Mouse (Mus musculus) spleen, postnatal 36 days (tissue): ENCODE measurements around the gene Sh3gl2.

Experiments used
- DNase-seq, 2 experiments: peaks; one replicate each; pipeline ENCODE4 v3.0.0; 2022; ENCODE audit warnings: low spot score in 2 of 2, mixed read lengths in 1 of 2

The Sh3gl2 gene

GRCm38 (mm10) chr4:85305912-85306573 is 101.1 kb downstream of the Sh3gl2 start:
- DNase-seq = no peak

DNA sequence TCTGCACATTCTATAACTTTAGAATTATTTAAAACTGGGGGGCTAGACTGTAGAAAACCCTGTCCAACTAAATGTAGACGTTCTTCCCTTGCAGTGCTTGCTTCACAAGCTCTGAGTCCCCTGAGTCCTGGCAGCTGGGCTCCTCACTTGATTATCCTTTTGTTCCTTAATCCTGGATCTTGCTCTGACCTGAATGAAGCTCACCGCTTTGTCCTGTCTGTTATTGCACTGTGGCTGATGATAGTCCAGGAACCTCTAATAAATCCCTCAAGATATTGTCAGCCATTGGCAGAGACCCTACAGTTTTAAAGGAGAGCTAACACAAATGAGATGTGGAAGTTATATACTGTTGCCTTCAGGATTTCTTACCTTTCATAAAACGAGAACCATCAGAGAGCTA is 114.2 kb downstream of the Sh3gl2 start:
- DNase-seq = no peak

DNA sequence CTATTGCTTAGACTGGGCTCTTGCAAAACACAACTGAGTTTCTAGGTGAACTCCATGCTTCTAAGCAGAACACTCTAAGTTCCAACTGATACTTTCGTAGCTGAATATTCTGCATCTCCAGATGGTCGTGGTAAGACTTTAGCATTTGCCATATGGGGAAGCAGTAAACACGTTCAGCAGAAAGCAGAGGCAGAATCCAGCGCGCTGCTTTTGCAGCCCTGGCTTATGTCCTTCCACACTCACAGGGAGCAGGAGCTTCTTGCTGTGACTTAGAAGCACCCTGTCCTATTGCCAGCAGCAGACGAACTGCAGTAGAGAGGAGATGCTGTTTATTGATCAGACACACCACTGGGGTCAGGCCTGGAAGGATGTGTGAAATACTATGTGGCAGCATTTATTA is 120.5 kb downstream of the Sh3gl2 start:
- DNase-seq = no peak

DNA sequence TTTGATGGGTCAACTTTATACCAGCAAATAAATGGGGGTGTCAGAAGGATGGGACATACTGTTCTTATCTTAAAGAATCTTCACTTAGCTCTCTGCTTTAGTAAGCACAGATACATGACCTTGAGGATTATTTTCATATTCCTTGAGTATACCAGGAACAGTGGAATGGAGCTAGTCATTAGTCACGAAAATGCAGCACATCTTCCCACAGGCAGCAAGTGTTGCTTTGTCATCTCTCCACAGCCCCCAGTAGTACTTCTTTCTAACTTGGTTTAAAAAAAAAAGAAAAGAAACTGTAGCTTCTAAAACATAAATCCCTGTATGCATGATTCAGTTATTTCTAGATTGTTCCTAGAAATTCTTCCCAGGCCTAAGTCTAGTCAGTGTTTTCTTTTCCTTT is 121.1 kb downstream of the Sh3gl2 start:
- no peak for DNase-seq

DNA sequence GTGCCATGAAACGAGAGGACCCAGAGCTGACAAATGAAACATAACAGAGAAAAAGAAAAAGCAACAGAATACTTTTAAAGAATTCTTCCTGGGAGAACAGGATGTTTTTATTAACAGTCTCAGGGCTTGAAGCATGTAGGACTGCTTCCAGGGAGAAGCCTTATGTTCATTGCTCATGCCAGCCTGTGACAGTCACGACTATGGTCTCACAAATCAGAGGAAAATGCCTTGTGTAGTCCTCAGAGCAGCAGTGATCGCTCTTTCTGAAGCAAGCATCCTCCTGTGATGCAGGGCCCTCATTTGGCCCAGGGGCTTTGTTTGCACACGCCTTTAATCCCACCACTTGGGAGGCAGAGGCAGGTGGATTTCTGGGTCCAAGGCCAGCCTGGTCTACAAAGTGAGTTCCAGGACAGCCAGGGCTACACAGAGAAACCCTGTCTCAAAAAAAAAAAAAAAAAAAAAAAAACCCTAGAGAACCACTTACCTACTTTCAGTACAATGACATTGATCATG is 129.8 kb downstream of the Sh3gl2 start:
- no peak for DNase-seq

GRCm38 (mm10) chr4:85336356-85336755 is 131.4 kb downstream of the Sh3gl2 start:
- DNase-seq = no peak

DNA sequence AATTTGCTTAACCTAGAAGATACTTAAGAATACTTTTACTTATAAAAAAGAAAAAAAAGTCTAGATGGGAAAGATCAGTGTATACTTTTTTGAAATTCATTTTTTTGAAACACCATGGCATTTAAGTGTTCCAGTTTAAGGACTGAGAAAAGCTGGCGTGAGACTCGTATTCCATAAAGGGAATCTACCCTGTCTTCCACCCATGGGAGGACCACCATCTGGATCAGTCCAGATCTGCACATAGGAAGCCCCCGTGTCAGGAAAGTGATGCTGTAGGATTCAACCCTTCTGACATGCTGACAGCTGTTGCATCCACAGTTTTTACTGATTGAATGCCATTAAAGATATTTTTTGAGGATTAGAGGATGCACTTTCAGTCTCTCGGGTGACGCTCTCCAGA is 134.2 kb downstream of the Sh3gl2 start:
- DNase-seq = no peak

- DNase-seq = no peak
These were observed 135.8 kb downstream of the Sh3gl2 start for GRCm38 (mm10) chr4:85340686-85341085.

DNA sequence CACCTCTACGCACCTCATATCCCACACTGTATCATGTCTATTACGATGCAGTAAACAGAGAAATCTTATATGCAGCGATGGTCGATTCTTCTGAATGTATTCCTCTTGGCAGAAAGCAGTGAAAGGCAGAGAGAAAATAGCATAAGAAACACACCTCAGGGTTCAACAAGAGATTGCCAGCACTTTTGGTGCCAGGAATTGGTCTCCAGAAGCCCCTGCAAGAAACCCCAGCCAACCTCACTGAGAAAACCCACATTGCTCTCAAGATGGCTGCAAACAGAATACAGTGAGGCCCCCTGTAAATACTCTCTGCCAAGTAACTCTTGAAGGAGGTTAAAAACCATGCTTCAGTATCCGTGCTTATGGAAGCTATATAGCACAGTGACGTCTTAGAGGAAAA is 141.0 kb downstream of the Sh3gl2 start:
- no peak for DNase-seq

DNA sequence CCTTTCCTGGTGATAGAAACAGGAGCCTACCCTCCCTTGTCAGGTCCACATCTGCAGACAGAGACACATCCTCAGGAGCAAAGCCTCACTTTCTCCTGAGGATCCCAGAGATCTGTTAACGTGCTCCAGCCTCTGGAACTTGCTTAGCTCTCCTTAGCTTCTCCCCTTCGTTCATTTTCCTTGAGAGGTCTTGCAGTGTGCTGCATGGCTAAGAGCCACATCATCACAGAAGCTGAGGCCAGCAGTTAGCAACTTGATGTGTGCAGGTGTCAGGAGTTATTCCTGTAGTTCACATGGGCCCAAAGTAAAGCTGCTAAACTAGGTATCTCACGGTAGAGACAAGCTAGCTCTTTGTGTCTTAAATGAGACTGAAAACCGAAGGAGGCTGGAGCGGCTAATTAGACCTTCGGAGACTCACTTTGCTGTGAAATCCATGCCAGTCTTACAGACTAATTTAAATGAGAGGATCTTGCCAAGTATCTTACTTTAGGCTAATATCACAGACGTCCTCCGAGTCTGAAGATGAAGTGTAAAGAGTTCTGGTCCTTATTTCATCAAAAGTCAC is 143.2 kb downstream of the Sh3gl2 start:
- DNase-seq = no peak

- DNase-seq = no peak
These were observed 157.7 kb downstream of the Sh3gl2 start for GRCm38 (mm10) chr4:85362661-85363060.

DNA sequence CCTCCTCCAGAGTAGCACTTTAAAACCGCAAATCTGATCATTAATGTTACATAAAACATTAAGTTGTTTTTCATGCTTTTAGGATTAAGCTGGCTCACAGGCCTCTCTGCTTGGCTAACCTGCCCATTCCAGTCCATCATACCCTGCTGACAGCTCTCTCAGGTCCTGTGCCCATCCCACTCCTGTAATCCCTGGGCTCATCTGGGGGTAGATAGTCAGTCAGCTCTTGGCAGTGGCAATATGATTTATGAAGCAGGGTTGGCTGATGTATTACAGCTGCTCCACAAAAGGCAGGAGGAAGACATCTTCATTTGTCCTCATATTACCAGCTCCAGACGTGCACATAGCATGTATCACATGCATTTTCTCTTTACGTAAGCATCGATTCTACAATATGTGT is 158.3 kb downstream of the Sh3gl2 start:
- DNase-seq = no peak

- DNase-seq = no peak
These were observed 166.1 kb downstream of the Sh3gl2 start for GRCm38 (mm10) chr4:85371036-85371435.

DNA sequence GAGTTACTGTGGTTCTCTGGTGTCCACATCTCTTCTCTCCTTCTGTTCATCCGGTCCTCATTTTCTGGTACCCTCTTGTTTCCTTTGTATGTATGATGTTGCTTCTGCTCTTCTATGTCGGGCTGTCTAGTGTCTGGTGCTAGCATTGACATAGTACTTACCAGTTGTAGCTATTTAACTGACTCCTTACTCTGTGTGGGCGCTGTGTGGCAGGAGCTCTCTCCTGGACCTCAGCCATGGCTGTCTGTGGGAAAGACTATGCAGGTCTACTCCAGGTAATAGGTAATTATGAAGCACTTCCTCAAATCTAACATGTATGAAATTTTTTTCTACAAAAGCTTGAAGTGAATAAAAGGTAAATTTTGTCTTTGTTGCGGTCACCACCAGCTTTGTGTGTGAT is 169.9 kb downstream of the Sh3gl2 start:
- DNase-seq = no peak

DNA sequence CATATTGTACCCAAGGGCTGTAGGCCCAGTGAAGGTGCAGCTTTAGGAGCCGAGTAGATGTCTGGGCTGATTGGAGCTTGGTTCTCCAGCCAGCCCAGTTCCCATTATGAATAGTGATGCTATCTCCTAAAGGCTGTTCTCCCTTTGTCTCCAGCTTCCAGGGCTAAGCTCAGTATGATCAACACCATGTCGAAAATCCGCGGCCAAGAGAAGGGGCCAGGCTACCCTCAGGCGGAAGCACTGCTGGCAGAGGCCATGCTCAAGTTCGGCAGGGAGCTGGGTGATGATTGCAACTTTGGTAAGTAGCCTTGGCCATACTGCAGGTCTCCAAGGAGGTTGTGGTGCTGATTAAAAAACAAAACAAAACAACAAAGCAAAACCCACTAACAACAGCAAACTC is 171.3 kb downstream of the Sh3gl2 start:
- DNase-seq = no peak

DNA sequence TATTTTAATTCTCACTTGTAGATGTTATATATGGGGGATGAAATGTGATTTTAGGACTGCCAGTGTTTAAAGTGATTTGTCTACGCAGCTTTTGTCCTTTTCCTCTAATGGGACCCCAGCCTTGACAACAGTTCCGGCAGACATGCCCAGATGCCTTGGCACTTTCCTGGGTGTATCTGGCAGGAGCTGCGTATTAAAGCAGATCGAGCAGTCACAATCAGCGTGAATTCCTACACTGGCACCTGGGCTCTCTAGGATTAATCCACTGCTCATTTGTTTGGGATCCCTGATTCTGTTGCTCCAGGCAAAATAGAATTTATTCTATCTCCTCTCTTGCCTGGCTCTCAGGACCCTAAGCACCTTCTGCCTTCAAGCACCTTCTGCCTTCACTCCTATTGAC is 171.7 kb downstream of the Sh3gl2 start:
- no peak for DNase-seq

- no peak for DNase-seq
These were observed 180.3 kb downstream of the Sh3gl2 start for GRCm38 (mm10) chr4:85385241-85385640.

DNA sequence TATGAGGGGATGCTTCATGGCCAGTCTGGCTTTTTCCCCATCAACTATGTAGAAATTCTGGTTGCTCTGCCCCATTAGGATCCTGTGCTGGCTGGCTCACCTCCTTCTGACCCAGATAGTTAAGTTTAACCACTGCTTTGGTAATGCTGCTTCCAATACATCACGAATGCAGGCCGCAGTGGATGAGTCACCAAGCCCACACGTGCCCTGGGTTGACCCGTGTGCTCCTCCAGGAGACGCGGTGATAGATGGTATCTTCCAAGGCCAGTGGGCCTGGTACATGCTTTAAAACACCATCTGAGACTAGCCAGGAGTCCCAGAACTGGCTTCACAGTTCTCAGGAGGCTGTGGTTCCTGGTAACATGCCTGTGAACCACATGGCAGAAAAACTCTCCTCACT is 182.8 kb downstream of the Sh3gl2 start:
- DNase-seq = no peak

- DNase-seq = no peak
These were observed 186.9 kb downstream of the Sh3gl2 start for GRCm38 (mm10) chr4:85391795-85392194.

GRCm38 (mm10) chr4:85398765-85399164 is 193.8 kb downstream of the Sh3gl2 start:
- no peak for DNase-seq

GRCm38 (mm10) chr4:85402823-85403222 is 197.9 kb downstream of the Sh3gl2 start:
- DNase-seq = no peak

- DNase-seq = no peak
These were observed 199.7 kb downstream of the Sh3gl2 start for GRCm38 (mm10) chr4:85404424-85405194.

- no peak for DNase-seq
These were observed 200.3 kb downstream of the Sh3gl2 start for GRCm38 (mm10) chr4:85405276-85405675.
